Mouse (Mus musculus): ENCODE measurements around the gene Arhgap27.

- no peak for TF ChIP-seq GABPA (IDR thresholded peaks at IDR 0.05; ENCODE audit: insufficient replicate concordance, low read depth, low read length)
- no peak for TF ChIP-seq ZC3H11A (IDR thresholded peaks at IDR 0.05; ENCODE audit: low read depth, low read length)
- no peak for TF ChIP-seq IRF4 (IDR thresholded peaks at IDR 0.05; ENCODE audit: low read depth, low read length)
- TF ChIP-seq RAD21 (IDR thresholded peaks at IDR 0.05; ENCODE audit: low read depth, low read length): no peak
- TF ChIP-seq RCOR1 (conservative IDR thresholded peaks at IDR 0.05; ENCODE audit: low read depth, low read length): no peak
- TF ChIP-seq POLR2A (IDR thresholded peaks at IDR 0.05; ENCODE audit: low read depth, low read length): no peak
- TF ChIP-seq JUND (conservative IDR thresholded peaks at IDR 0.05; ENCODE audit: low read depth, low read length): no peak
- TF ChIP-seq MYC (IDR thresholded peaks at IDR 0.05; ENCODE audit: low read depth, low read length): no peak
- TF ChIP-seq CTCF (conservative IDR thresholded peaks at IDR 0.05 in 1 of 2, IDR thresholded peaks at IDR 0.05 in 1 of 2; ENCODE audit: low read depth in 2 of 2, low read length in 2 of 2): no peak
- no peak for TF ChIP-seq KAT2A (IDR thresholded peaks at IDR 0.05; ENCODE audit: insufficient replicate concordance, low read length)
- TF ChIP-seq ETS1 (conservative IDR thresholded peaks at IDR 0.05; ENCODE audit: low read depth, low read length): no peak
- TF ChIP-seq CHD1 (IDR thresholded peaks at IDR 0.05; ENCODE audit: low read depth, low read length): no peak
These were observed 45.4 kb upstream of the Arhgap27 start for GRCm38 (mm10) chr11:103408880-103409279.
